Mouse (Mus musculus): ENCODE results near the gene H2-M10.2.
"Not testable (repeated sequence)": the region's sequence is repeated elsewhere in the genome, so short reads cannot be mapped to it uniquely, and the experiment has no call there.

H2-M10.2 gene

DNA sequence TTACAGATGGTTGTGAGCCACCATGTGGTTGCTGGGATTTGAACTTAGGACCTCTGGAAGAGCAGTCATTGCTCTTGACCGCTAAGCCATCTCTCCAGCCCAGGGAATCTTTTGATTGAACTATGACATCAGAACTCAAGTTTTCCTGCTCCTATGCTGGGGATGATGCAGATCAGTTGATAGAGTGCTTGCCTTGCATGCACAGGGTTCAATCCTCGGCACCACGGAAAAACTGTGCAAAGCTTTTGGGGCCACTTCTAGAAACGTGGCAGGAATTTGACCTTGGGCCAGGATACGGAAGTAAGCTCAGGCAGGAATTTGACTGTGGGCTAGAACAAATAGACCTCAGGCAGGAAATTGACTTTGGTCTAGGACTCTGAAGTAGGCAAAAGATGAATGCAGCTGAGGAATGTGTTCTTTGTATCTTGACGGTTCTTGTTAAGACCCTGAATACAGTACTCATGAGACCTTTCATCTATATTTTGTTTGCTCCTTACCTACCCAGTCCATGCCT lies 33.1 kb downstream of the H2-M10.2 start:
- no peak for DNase-seq (ENCODE audit: extremely low spot score, low read depth, low spot score)

DNA sequence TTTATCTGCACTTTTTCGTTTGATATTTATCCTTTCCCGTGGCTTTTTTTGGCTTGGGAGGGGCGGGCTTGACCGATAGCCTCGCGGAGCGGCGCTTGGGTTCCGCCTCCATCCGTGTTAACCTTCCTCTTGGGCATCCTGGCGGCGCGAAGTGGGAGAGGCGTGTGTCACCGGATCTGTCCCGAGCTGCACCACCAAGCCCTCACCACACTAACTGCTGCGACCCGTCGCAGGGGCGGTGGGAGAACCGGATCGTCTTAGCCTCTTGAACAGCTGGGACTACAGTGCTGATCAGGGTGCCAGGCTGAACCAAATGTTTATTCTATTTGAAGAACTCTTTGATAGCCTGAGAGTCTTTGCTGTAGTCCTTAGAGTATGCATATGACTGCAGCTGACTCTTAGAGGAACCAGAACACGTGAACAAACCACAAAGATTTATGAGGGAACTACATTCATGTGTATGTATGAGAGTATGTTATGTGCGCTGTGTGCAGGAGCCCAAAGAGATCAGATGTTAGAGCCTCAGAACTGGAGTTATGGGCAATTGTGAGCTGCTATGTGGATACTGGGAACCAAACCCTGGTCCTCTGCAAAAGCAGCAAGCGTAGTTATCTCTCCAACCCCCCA lies 33.9 kb downstream of the H2-M10.2 start:
- no peak for DNase-seq (ENCODE audit: extremely low spot score, low read depth, low spot score)

DNA sequence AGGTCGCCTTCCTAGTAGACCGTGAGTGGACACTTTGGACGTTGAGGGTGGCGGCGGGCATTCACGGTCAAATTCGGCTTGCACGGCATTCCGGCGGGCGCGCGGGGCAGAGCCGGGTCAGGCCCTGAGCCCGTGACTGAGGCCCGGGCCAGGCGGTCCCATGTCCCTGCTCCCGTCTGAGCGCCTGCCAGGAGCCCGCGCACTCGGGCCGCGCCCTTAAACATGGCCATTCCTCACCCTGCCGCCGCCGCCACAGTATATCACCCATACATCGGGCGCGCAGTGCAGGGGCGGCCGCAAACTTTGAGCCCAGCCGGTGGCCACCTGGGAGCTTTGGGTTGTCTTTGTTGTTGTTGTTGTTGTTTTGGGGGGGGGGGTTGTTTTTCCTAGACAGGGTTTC lies 37.4 kb downstream of the H2-M10.2 start:
- DNase-seq (ENCODE audit: extremely low spot score, low read depth, low spot score), result no peak

DNA sequence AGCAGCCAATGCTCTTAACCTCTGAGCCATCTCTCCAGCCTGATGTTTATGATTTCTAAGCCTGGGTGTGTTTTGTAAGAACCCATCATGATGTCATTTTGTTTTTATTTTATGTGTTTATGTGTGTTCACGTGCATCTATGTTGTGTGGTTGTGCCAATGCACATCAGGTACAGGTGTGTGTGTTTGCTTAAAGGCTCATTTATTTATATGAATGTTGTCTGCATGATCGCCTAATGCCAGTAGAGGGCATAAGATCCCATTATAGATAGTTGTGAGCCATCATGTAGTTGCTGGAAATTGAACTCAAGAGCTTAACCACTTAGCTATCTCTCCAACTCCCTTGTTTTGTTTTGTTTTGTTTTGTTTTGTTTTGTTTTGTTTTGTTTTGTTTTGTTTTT lies 40.5 kb downstream of the H2-M10.2 start:
- no peak for DNase-seq (ENCODE audit: extremely low spot score, low read depth, low spot score)

DNA sequence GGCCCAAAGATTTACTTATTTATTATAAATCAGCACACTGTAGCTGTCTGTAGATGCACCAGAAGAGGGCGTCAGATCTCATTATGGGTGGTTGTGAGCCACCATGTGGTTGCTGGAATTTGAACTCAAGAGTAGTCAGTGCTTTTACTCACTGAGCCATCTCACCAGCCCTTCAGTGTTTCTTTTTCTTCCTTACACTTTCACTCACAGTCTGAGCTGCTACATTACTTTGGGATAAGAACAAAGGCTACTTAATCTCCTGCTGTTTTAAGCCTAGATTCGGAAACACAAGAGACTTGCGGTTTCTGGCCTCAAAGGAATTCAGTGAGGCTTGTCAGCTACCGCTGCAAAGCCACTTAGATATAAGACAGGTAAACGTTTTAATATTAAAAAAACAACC lies 42.3 kb downstream of the H2-M10.2 start:
- DNase-seq (ENCODE audit: extremely low spot score, low read depth, low spot score), result no peak

DNA sequence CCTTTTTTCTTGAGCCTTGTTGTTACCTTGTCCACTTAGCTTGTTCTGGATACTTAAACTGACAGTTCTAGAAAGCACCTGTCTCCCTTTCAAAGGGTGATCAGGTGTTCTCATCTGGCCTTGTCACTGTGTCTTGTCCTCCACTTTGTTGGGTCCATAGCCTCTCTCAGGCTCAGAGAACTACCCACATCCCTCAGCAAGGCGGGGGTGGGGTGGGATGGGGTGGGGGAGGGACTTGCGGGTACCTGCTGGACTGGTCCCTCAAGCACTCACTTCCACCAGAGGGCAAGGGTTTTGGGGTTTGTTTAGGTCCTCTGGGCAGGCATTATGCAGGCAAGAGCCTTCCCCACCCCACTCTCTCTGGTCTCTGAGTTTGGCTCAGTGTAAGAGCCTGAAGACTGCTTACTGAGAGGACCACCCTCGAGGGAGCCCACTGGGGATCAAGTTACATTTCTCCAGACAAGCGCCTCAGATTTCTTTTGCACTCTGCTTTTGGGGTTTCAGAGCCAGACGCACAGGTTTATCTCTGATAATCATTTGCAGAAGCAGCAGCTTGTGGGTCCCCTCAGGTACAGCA lies 45.6 kb downstream of the H2-M10.2 start:
- DNase-seq (ENCODE audit: extremely low spot score, low read depth, low spot score), result no peak

DNA sequence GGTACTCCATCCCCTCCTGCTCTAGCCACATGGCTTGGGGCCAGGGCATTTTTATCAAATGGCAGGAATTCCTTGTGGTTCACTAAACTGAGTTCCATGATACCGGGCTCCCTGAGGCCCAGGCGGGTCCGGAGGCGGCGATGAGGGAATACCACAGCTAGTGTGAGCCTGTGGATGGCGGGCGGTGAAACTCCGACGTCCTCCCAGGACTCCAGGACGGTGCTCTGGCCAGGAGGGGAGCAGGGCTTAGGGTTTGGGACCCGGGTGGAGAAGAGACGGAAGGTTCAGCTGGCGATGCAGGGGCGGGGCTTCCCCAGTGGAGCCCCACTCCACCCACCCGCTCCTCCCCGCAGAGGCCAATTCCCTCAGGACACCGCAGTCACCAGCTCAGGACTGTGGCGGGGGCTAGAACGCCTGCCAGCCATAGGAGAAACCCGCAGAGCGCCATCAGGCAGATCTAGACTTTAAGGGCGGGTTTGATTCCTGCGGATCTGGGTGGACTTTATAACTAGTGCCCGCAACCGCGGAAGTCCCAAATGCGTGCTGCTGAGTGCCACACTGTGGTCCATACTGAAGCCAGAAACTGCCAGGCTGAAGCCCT lies 48.9 kb downstream of the H2-M10.2 start:
- no peak for DNase-seq (ENCODE audit: extremely low spot score, low read depth, low spot score)

DNA sequence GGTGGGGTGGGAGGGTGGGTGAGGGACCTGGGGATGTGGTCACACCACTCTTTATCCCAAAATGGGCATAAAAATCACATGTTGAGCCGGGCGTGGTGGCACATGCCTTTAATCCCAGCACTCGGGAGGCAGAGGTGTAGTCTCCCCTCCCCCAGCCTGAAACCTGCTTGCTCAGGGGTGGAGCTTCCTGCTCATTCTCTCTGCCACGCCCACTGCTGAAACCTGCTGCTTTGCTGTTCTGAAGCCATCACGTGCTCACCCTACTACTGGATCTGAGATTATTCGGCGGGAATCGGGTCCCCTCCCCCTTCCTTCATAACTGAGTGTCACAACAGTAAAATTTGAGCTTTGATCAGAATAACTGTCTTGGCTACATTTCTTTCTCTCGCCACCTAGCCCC lies 51.0 kb downstream of the H2-M10.2 start:
- not testable (repeated sequence) for DNase-seq (ENCODE audit: extremely low spot score, low read depth, low spot score)
